Mouse (Mus musculus) liver, embryonic 12.5 days (tissue): ENCODE data around the gene Ltbp1. TPM values are rescaled to one million over a fixed set of nuclear protein-coding genes. Genes with fewer than 3 reads are reported as not detected.

Experiments
- ATAC-seq: fragments of 200-750 bp; cut with Nextera tagmentation; 2 replicates; pipeline ENCODE4 v1.8.0; 2017; ENCODE audit warnings: moderate number of reproducible peaks, mild to moderate bottlenecking, moderate library complexity
- H3K27ac ChIP-seq: fragments of 300-500 bp; sonication (generic); 2 replicates; pipeline ENCODE4 v1.5.1; 2016; ENCODE audit warnings: mild to moderate bottlenecking
- H3K27me3 ChIP-seq: fragments of 300-500 bp; sonication (generic); replicated peaks from 2 replicates; pipeline ENCODE4 v1.6.1; 2016; ENCODE audit warnings: mild to moderate bottlenecking, moderate library complexity
- H3K36me3 ChIP-seq: fragments of 300-500 bp; sonication (generic); 2 replicates; pipeline ENCODE4 v1.6.1; 2016; ENCODE audit warnings: mild to moderate bottlenecking, moderate library complexity
- H3K4me1 ChIP-seq: fragments of 300-500 bp; sonication (generic); 2 replicates; pipeline ENCODE4 v1.6.1; 2016
- H3K4me2 ChIP-seq: fragments of 300-500 bp; sonication (generic); 2 replicates; pipeline ENCODE4 v1.6.1; 2016; ENCODE audit warnings: mild to moderate bottlenecking, moderate library complexity
- H3K4me3 ChIP-seq: fragments of 300-500 bp; sonication (generic); 2 replicates; pipeline ENCODE4 v1.5.1; 2016; ENCODE audit warnings: mild to moderate bottlenecking, moderate library complexity
- H3K9ac ChIP-seq: fragments of 300-500 bp; sonication (generic); 2 replicates; pipeline ENCODE4 v1.6.1; 2016; ENCODE audit warnings: mild to moderate bottlenecking, moderate library complexity
- H3K9me3 ChIP-seq: fragments of 300-500 bp; sonication (generic); replicated peaks from 2 replicates; pipeline ENCODE4 v1.6.1; 2016; ENCODE audit warnings: mild to moderate bottlenecking, moderate library complexity
- whole genome bisulfite sequencing: fragments of 180-500 bp; shearing (Covaris S2); methylation state at CpG from one replicate; pipeline ENCODE4 v1.1.7; 2016; ENCODE audit not compliant: insufficient replicate concordance; 5-methylcytosine and 5-hydroxymethylcytosine counted together
- polyA plus RNA-seq: library from polyadenylated mRNA; unstranded; fragments of >200 nt; fragmentation: Nextera tagmentation; extraction: Ambion mirVana; gene quantifications from 2 replicates; pipeline ENCODE4 v1.2.1, GENCODE M21; 2016

The Ltbp1 gene
- polyA plus RNA-seq, 1 experiment from 2014 or later, result 7.4 TPM

DNA sequence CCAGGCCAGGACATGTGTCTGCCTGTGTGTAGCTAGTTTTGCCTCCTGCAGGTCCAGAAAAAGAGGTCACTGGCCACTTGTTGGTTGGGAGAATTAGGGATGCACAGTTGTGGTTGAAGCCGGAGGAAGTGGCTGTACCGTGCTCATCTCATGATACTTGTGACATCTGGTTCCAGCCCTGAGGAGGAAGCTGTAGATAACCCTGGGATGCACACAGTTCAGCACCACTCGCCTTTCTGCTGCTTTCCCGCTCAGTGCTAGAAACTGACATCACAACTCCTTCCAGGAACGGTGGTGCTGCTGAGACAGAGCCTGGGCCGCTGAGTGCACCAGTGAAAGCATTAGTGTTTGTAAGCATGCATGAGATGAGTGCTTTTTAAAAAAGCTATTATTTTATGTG is 5.6 kb downstream of the Ltbp1 start:
- no peak overlapping the region for H3K27ac ChIP-seq
- H3K4me3 ChIP-seq, result no peak overlapping the region
- no peaks in the 10 kb centered on the region; the same call in none of the 2 replicates for H3K4me1 ChIP-seq
- peak; percentile 63 for ATAC-seq
- no peak overlapping the region for H3K4me2 ChIP-seq
- H3K9ac ChIP-seq, result no peak overlapping the region
- WGBS, result 16% methylated on average over 6 of the region's 6 CpGs
- H3K36me3 ChIP-seq, result no peaks in the 10 kb centered on the region
- peaks cover 18% of the 10 kb centered on the region for H3K27me3 ChIP-seq
- H3K9me3 ChIP-seq, result no peaks in the 10 kb centered on the region

GRCm38 (mm10) chr17:75013211-75013610 is 7.8 kb downstream of the Ltbp1 start:
- Histone ChIP-seq H3K4me1 (no peaks in the 10 kb centered on the region; the same call in 1 of the 2 replicates), H3K4me3 (no peak overlapping the region), H3K9ac (no peak overlapping the region), H3K9me3 (no peaks in the 10 kb centered on the region), H3K27ac (no peak overlapping the region), H3K4me2 (no peak overlapping the region), H3K36me3 (no peaks in the 10 kb centered on the region), H3K27me3 (no peaks in the 10 kb centered on the region)
- ATAC-seq, result no peak
- WGBS, result 58% methylated on average over 4 of the region's 4 CpGs

DNA sequence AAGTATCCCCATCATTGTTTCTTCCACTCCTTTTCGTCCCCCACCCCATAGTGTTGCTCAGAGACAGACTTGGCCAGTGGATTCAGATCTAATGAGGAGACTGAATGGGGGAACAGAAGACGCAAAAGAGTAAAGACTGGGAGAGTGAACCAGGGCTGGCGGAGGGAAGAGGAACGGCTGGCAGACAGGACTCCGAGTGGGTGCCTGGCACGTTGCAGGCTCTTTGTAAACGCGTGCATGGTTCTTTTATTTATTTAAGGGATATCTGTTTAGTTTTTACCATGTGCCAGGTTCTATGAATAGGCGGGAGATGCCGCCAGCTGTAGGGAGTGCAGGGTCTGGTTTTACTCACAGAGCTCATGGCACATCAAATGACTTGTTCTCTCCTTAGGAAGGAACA is 8.5 kb downstream of the Ltbp1 start:
- Histone ChIP-seq H3K27ac (no peak overlapping the region), H3K36me3 (no peaks in the 10 kb centered on the region), H3K9me3 (no peaks in the 10 kb centered on the region), H3K27me3 (no peaks in the 10 kb centered on the region), H3K9ac (no peak overlapping the region), H3K4me2 (no peak overlapping the region), H3K4me1 (no peaks in the 10 kb centered on the region; the same call in 1 of the 2 replicates), H3K4me3 (no peak overlapping the region)
- 76% methylated on average over 10 of the region's 10 CpGs for WGBS
- no peak for ATAC-seq

GRCm38 (mm10) chr17:75014601-75015356 is 9.4 kb downstream of the Ltbp1 start:
- Histone ChIP-seq H3K27ac (no peak overlapping the region), H3K9ac (no peak overlapping the region), H3K4me3 (no peak overlapping the region), H3K4me1 (no peaks in the 10 kb centered on the region; the same call in 1 of the 2 replicates), H3K9me3 (no peaks in the 10 kb centered on the region), H3K4me2 (no peak overlapping the region), H3K36me3 (no peaks in the 10 kb centered on the region), H3K27me3 (no peaks in the 10 kb centered on the region)
- no peak for ATAC-seq
- WGBS, result 75% methylated on average over 24 of the region's 24 CpGs

DNA sequence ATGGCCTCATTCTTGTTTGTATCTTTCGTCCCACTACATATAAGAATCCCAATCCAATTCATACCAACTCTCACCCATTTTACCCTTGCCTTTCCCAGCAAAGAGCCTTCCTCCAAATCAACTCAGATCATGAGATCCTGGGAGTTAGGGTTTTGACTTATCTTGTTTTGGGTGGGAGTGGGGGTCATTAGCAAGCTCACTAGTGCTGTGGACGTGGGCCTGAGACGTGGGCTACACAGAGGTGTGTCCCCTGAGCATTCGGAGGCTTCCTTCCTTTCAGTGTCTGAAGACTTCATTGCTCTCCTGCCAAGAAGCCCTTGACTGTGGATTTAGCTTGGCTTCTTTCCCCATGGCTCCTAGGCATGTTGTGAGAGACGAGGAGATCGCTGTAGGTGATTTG is 10.2 kb downstream of the Ltbp1 start:
- WGBS, result 71% methylated on average over 6 of the region's 6 CpGs
- Histone ChIP-seq H3K9ac (no peak overlapping the region), H3K27me3 (no peaks in the 10 kb centered on the region), H3K4me3 (no peak overlapping the region), H3K9me3 (no peaks in the 10 kb centered on the region), H3K4me2 (no peak overlapping the region), H3K27ac (no peak overlapping the region), H3K4me1 (no peaks in the 10 kb centered on the region; the same call in 1 of the 2 replicates), H3K36me3 (no peaks in the 10 kb centered on the region)
- no peak for ATAC-seq

GRCm38 (mm10) chr17:75017423-75017822 is 12.1 kb downstream of the Ltbp1 start:
- WGBS, result 59% methylated on average over 7 of the region's 7 CpGs
- no peaks in the 10 kb centered on the region for H3K9me3 ChIP-seq
- H3K4me3 ChIP-seq, result no peak overlapping the region
- no peak overlapping the region for H3K9ac ChIP-seq
- no peak for ATAC-seq
- no peaks in the 10 kb centered on the region; the same call in 1 of the 2 replicates for H3K4me1 ChIP-seq
- no peaks in the 10 kb centered on the region for H3K27me3 ChIP-seq
- H3K36me3 ChIP-seq, result no peaks in the 10 kb centered on the region
- H3K27ac ChIP-seq, result no peak overlapping the region
- no peak overlapping the region for H3K4me2 ChIP-seq

DNA sequence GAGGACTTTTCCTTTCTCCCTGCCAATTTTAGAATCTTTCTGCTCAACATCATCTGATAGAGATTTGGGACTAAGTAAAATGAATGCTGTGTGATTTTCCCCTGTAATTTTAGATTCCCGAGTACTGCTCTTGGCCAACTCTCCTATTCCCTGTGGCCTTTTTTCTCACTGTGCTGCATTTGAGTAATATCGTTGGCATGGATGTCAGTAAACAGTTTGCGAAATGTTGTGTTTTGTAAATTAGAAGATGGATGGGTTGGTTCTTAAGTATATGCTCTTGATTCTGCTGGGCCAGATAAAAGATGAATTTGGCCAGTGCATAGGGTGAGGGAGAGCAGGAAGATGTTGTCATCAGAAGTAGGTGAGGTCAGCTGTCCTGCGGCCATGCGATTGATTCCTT is 12.8 kb downstream of the Ltbp1 start:
- H3K4me2 ChIP-seq, result no peak overlapping the region
- 89% methylated on average over 5 of the region's 5 CpGs for whole genome bisulfite sequencing
- H3K27ac ChIP-seq, result no peak overlapping the region
- no peak overlapping the region for H3K9ac ChIP-seq
- ATAC-seq, result no peak
- no peaks in the 10 kb centered on the region for H3K36me3 ChIP-seq
- no peaks in the 10 kb centered on the region; the same call in 1 of the 2 replicates for H3K4me1 ChIP-seq
- no peaks in the 10 kb centered on the region for H3K9me3 ChIP-seq
- H3K27me3 ChIP-seq, result no peaks in the 10 kb centered on the region
- no peak overlapping the region for H3K4me3 ChIP-seq

DNA sequence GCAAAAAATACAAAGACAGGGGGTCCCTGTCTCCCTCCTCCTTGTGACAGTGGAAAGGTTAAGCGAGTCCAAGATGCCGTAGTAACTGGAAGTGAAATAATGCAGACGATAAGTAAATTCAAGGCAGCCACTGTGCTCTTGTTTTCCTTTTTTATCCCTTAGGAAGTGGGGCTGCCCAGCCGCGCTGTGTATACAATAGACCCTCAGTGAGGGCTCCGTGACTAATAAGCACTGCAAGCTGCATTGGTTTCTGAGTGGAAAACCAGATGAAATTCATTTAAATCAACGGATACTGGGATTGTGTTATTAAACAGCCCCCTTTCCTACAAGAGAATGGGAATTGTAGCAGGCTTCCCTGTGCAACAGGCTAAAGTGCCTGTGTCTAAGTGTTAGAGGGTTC is 14.7 kb downstream of the Ltbp1 start:
- 79% methylated on average over 7 of the region's 7 CpGs for WGBS
- Histone ChIP-seq H3K36me3 (no peaks in the 10 kb centered on the region), H3K9ac (no peak overlapping the region), H3K4me1 (no peaks in the 10 kb centered on the region), H3K27me3 (no peaks in the 10 kb centered on the region), H3K4me3 (no peak overlapping the region), H3K27ac (no peak overlapping the region), H3K9me3 (no peaks in the 10 kb centered on the region), H3K4me2 (no peak overlapping the region)
- no peak for ATAC-seq

DNA sequence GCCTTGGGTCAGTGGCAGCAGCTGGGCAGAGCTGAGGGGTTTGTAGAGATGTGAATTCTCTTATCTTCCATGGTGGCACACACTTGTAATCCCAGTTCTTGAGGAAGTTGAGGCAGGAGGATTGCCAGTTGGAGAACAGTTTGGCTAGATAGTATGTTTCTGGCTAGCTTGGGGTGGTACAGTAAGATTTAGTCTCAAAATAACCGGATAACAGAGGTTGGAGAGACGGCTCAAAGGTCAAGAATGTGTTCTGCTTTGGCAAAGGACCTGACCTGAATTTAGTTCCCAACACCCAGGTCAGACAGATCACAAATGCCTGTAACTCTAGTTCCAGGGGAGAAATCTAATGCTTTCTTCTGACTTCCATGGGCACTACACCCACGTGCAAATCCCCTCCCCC is 15.3 kb downstream of the Ltbp1 start:
- no peaks in the 10 kb centered on the region for H3K36me3 ChIP-seq
- no peak overlapping the region for H3K27ac ChIP-seq
- ATAC-seq, result no peak
- no peak overlapping the region for H3K4me2 ChIP-seq
- 56% methylated on average over 3 of the region's 3 CpGs for WGBS
- H3K9me3 ChIP-seq, result no peaks in the 10 kb centered on the region
- no peak overlapping the region for H3K9ac ChIP-seq
- no peaks in the 10 kb centered on the region for H3K4me1 ChIP-seq
- H3K4me3 ChIP-seq, result no peak overlapping the region
- H3K27me3 ChIP-seq, result no peaks in the 10 kb centered on the region

DNA sequence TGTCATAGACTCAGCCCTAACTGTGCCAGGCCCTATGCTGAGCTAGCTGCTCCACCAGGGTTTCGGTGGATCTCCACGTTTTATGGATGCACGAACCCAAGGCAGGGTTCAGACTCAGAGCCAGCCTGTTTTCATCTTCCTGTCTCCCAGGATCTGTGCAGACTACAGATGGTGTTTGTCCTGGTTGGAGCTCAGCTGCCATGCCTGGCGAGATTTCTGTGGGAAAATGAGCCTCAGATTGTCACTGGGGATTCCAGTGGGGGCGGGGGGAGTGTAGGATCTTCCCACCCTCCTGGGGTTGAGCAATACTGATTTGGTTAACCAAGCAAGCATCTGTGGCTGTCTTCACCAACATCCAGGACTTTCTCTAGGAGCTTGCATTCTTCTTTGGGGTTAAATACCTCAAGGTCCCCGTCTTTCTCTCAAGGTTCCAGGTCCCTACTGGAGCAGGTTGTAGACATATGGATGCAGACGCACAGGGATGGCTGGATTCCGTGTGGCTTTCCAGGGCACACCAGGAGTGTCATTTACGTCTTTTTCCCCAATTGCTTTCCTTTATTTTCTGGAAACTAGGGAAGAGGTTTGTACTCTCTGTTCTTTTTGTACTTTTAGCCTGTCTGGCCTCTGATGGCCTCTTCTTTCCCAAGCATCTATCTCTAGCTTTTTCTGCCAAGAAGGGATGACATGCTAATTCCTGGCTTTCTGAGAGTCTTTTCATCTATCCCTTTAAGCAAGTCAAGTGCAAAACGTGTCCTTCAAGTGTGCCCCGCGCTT is 22.2 kb downstream of the Ltbp1 start:
- Histone ChIP-seq H3K4me1 (no peaks in the 10 kb centered on the region), H3K4me3 (no peak overlapping the region), H3K27ac (no peak overlapping the region), H3K27me3 (no peaks in the 10 kb centered on the region), H3K9ac (no peak overlapping the region), H3K9me3 (no peaks in the 10 kb centered on the region), H3K4me2 (no peak overlapping the region), H3K36me3 (no peaks in the 10 kb centered on the region)
- no peak for ATAC-seq
- 76% methylated on average over 12 of the region's 12 CpGs for WGBS

DNA sequence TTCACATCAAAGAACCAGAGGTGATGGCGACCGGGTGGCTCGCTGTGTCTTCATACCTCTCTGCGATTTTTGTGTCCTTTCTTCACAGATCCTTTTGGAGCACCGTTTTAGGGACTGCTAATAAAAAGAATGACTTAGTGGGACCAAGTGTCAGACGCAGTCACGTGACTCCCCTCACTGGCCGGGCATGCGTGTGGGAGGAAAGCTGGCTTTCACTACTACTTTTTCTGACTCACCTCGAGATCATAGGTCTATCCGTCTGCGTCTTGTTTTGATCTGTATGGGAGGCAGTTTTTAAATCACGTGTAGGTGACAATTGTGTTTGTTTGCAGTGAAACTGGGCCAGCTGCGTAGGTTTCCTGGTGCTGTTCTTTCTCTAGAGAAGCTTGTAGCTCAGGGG is 28.0 kb downstream of the Ltbp1 start:
- no peak overlapping the region for H3K4me3 ChIP-seq
- no peaks in the 10 kb centered on the region for H3K4me1 ChIP-seq
- H3K9me3 ChIP-seq, result no peaks in the 10 kb centered on the region
- H3K9ac ChIP-seq, result no peak overlapping the region
- no peak for ATAC-seq
- H3K36me3 ChIP-seq, result no peaks in the 10 kb centered on the region
- 74% methylated on average over 14 of the region's 14 CpGs for WGBS
- no peaks in the 10 kb centered on the region for H3K27me3 ChIP-seq
- H3K4me2 ChIP-seq, result no peak overlapping the region
- H3K27ac ChIP-seq, result no peak overlapping the region

DNA sequence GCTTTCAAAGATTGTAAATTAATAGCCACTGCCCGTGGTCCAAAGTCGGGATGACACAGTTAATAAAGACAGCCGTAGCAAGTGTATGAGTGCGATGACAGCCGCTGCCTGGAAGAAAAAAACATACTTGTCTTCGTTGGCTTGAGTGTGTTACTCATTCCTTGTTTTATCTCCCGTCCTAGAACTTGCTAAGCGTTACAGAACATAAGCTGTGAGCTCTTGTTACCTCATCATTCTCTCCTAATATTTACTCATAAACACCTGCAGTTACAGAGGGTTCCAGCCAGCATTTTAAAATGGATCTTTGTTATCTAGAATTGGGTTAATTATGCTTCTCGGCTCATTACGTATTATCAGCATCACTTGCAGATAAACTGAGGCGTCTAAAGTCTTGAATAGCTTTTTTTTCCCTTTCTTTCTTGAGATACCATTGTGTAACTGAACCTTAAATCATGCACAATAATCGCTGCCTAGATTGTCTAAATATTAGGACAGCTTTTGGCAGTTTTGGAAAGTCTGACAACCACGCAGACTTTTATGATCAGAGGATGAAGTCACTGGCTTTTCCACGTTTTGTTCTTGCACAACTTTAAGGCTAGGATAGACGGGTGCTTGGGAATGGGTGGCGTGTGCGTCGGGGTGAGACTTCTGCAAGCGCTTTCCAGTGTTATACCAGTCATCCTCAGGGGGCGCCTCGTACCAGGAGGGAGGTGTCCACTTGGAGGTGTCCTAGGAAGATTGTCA is 28.7 kb downstream of the Ltbp1 start:
- no peak overlapping the region for H3K27ac ChIP-seq
- no peaks in the 10 kb centered on the region for H3K36me3 ChIP-seq
- no peaks in the 10 kb centered on the region for H3K27me3 ChIP-seq
- no peaks in the 10 kb centered on the region for H3K9me3 ChIP-seq
- no peak for ATAC-seq
- no peak overlapping the region for H3K4me2 ChIP-seq
- 74% methylated on average over 21 of the region's 21 CpGs for WGBS
- H3K9ac ChIP-seq, result no peak overlapping the region
- no peaks in the 10 kb centered on the region for H3K4me1 ChIP-seq
- no peak overlapping the region for H3K4me3 ChIP-seq
